Mouse (Mus musculus) lung, embryonic 16.5 days (tissue): ENCODE data around the gene Col4a6. TPM values are rescaled to one million over a fixed set of nuclear protein-coding genes. Genes with fewer than 3 reads are reported as not detected.

ENCODE experiments used
- ATAC-seq: fragments of 200-750 bp; cut with Nextera tagmentation; 2 replicates; pipeline ENCODE4 v1.8.0; 2017; ENCODE audit warnings: low read depth, mild to moderate bottlenecking, moderate library complexity
- H3K27ac ChIP-seq: fragments of 300-500 bp; sonication (generic); 2 replicates; pipeline ENCODE4 v1.5.1; 2014; ENCODE audit warnings: mild to moderate bottlenecking, control low read depth, low read length
- H3K27me3 ChIP-seq: fragments of 300-500 bp; sonication (generic); 2 replicates; pipeline ENCODE4 v1.6.1; 2014; ENCODE audit warnings: low read depth, low read length, mixed read lengths; ENCODE audit not compliant: control insufficient read depth, insufficient read depth
- H3K36me3 ChIP-seq: fragments of 300-500 bp; sonication (generic); 2 replicates; pipeline ENCODE4 v1.6.1; 2014; ENCODE audit warnings: low read length; ENCODE audit not compliant: control insufficient read depth, insufficient read depth
- H3K4me1 ChIP-seq: fragments of 300-500 bp; sonication (generic); replicated peaks from 2 replicates; pipeline ENCODE4 v1.6.1; 2014; ENCODE audit warnings: low read length, mixed read lengths; ENCODE audit not compliant: control insufficient read depth, insufficient read depth
- H3K4me2 ChIP-seq: fragments of 300-500 bp; sonication (generic); 2 replicates; pipeline ENCODE4 v1.6.1; 2014; ENCODE audit warnings: low read depth, low read length, control low read depth
- H3K4me3 ChIP-seq: fragments of 300-500 bp; sonication (generic); 2 replicates; pipeline ENCODE4 v1.5.1; 2014; ENCODE audit warnings: mild to moderate bottlenecking, low read length, control low read depth
- H3K9ac ChIP-seq: fragments of 300-500 bp; sonication (generic); 2 replicates; pipeline ENCODE4 v1.6.1; 2014; ENCODE audit warnings: low read length, control low read depth
- H3K9me3 ChIP-seq: fragments of 300-500 bp; sonication (generic); 2 replicates; pipeline ENCODE4 v1.6.1; 2016; ENCODE audit warnings: low read length; ENCODE audit not compliant: control insufficient read depth
- WGBS: fragments of 180-500 bp; shearing (Covaris S2); extraction: QIAGEN DNeasy Blood & Tissue Kit; methylation state at CpG from one replicate; pipeline ENCODE4 v1.1.7; 2014; 5-methylcytosine and 5-hydroxymethylcytosine counted together
- polyA plus RNA-seq: library from polyadenylated mRNA; unstranded; fragments of >200 nt; fragmentation: Nextera tagmentation; extraction: Ambion mirVana; gene quantifications from 2 replicates; pipeline ENCODE4 v1.2.1, GENCODE M21; 2015

The Col4a6 gene
- polyA plus RNA-seq, 1 experiment from 2014 or later, result 8.9 TPM

- 0 out of 2 replicates have a peak, but pooled peaks cover 8% of the 10 kb centered on the region for H3K4me1 ChIP-seq
- H3K27me3 ChIP-seq, result peaks cover 2% of the 10 kb centered on the region
- WGBS, result 14% methylated on average over 3 of the region's 3 CpGs
- H3K9ac ChIP-seq, result no peak overlapping the region
- ATAC-seq, result no peak
- H3K36me3 ChIP-seq, result no peaks in the 10 kb centered on the region
- H3K27ac ChIP-seq, result no peak overlapping the region
- no peak overlapping the region for H3K4me3 ChIP-seq
- H3K9me3 ChIP-seq, result no peaks in the 10 kb centered on the region
- H3K4me2 ChIP-seq, result no peak overlapping the region
Observed at GRCm38 (mm10) chrX:141315795-141316194, 158.1 kb downstream of the Col4a6 start.

- 62% methylated on average over 3 of the region's 3 CpGs for WGBS
- Histone ChIP-seq H3K9me3 (no peaks in the 10 kb centered on the region), H3K36me3 (no peaks in the 10 kb centered on the region), H3K27me3 (no peaks in the 10 kb centered on the region), H3K27ac (no peak overlapping the region), H3K4me1 (no peaks in the 10 kb centered on the region), H3K4me2 (no peak overlapping the region), H3K4me3 (no peak overlapping the region), H3K9ac (no peak overlapping the region)
- ATAC-seq, result no peak
Observed at GRCm38 (mm10) chrX:141292702-141293462, 181.0 kb downstream of the Col4a6 start.

- Histone ChIP-seq H3K9ac (no peak overlapping the region), H3K4me3 (no peak overlapping the region), H3K4me1 (no peaks in the 10 kb centered on the region), H3K27ac (no peak overlapping the region), H3K36me3 (no peaks in the 10 kb centered on the region), H3K4me2 (no peak overlapping the region), H3K27me3 (no peaks in the 10 kb centered on the region), H3K9me3 (no peaks in the 10 kb centered on the region)
- WGBS, result 94% methylated on average over 2 of the region's 2 CpGs
- ATAC-seq, result no peak
Observed at GRCm38 (mm10) chrX:141276397-141276796, 197.5 kb downstream of the Col4a6 start.

GRCm38 (mm10) chrX:141265986-141266385, 207.9 kb downstream of the Col4a6 start:
- WGBS, result 72% methylated on average over 1 of the region's 1 CpGs
- no peak for ATAC-seq

GRCm38 (mm10) chrX:141249636-141250035, 224.2 kb downstream of the Col4a6 start:
- Histone ChIP-seq H3K27ac (no peak overlapping the region), H3K4me2 (no peak overlapping the region), H3K27me3 (no peaks in the 10 kb centered on the region), H3K9me3 (no peaks in the 10 kb centered on the region), H3K9ac (no peak overlapping the region), H3K36me3 (no peaks in the 10 kb centered on the region), H3K4me1 (no peaks in the 10 kb centered on the region), H3K4me3 (no peak overlapping the region)
- ATAC-seq, result no peak
- 39% methylated on average over 1 of the region's 1 CpGs for WGBS

More at GRCm38 (mm10) chrX:141265986-141266385, 207.9 kb downstream of the Col4a6 start:
- no peaks in the 10 kb centered on the region; the same call in 1 of the 2 replicates for H3K27me3 ChIP-seq
- H3K4me2 ChIP-seq, result no peak overlapping the region
- no peaks in the 10 kb centered on the region for H3K36me3 ChIP-seq
- no peaks in the 10 kb centered on the region for H3K9me3 ChIP-seq
- no peak overlapping the region for H3K27ac ChIP-seq
- no peaks in the 10 kb centered on the region for H3K4me1 ChIP-seq
- no peak overlapping the region for H3K4me3 ChIP-seq
- no peak overlapping the region for H3K9ac ChIP-seq

GRCm38 (mm10) chrX:141236564-141237333, 237.1 kb downstream of the Col4a6 start:
- 63% methylated on average over 2 of the region's 2 CpGs for WGBS
- Histone ChIP-seq H3K36me3 (no peaks in the 10 kb centered on the region), H3K4me1 (no peaks in the 10 kb centered on the region), H3K9me3 (no peaks in the 10 kb centered on the region), H3K27me3 (no peaks in the 10 kb centered on the region; the same call in 1 of the 2 replicates), H3K4me3 (no peak overlapping the region), H3K4me2 (no peak overlapping the region), H3K9ac (no peak overlapping the region), H3K27ac (no peak overlapping the region)
- no peak for ATAC-seq

GRCm38 (mm10) chrX:141228169-141228568, 245.7 kb downstream of the Col4a6 start:
- no peak overlapping the region for H3K27ac ChIP-seq
- H3K4me2 ChIP-seq, result no peak overlapping the region
- ATAC-seq, result no peak
- WGBS, result 76% methylated on average over 2 of the region's 2 CpGs
- no peak overlapping the region for H3K9ac ChIP-seq
- H3K4me1 ChIP-seq, result no peaks in the 10 kb centered on the region
- no peaks in the 10 kb centered on the region for H3K9me3 ChIP-seq
- H3K36me3 ChIP-seq, result no peaks in the 10 kb centered on the region
- peaks cover 6% of the 10 kb centered on the region for H3K27me3 ChIP-seq
- H3K4me3 ChIP-seq, result no peak overlapping the region

- Histone ChIP-seq H3K27ac (no peak overlapping the region), H3K9me3 (no peaks in the 10 kb centered on the region), H3K4me1 (no peaks in the 10 kb centered on the region), H3K4me2 (no peak overlapping the region), H3K27me3 (0 out of 2 replicates have a peak, but pooled peaks cover 2% of the 10 kb centered on the region), H3K9ac (no peak overlapping the region), H3K4me3 (no peak overlapping the region), H3K36me3 (no peaks in the 10 kb centered on the region)
- ATAC-seq, result no peak
- WGBS, result 48% methylated on average over 5 of the region's 5 CpGs
Observed at GRCm38 (mm10) chrX:141212802-141213201, 261.1 kb downstream of the Col4a6 start.

- Histone ChIP-seq H3K36me3 (no peaks in the 10 kb centered on the region), H3K4me2 (no peak overlapping the region), H3K9ac (no peak overlapping the region), H3K4me3 (no peak overlapping the region), H3K27me3 (peaks cover 2% of the 10 kb centered on the region), H3K4me1 (0 out of 2 replicates have a peak, but pooled peaks cover 2% of the 10 kb centered on the region), H3K9me3 (no peaks in the 10 kb centered on the region), H3K27ac (no peak overlapping the region)
- no peak for ATAC-seq
- WGBS, result 72% methylated on average over 3 of the region's 3 CpGs
Observed at GRCm38 (mm10) chrX:141198993-141199392, 274.9 kb downstream of the Col4a6 start.
